Mouse (Mus musculus): Measurements from ENCODE around the gene Uqcr11. TPM values are rescaled to one million over a fixed set of nuclear protein-coding genes. Genes with fewer than 3 reads are reported as not detected.
A peak's percentile ranks its signal among the peaks of the same experiment; 100 is the strongest.

The Uqcr11 gene
- polyA plus RNA-seq, 1 experiment = 1,025 TPM

GRCm38 (mm10) chr10:80372706-80373105 is 33.9 kb downstream of the Uqcr11 start:
- TF ChIP-seq MAX (IDR thresholded peaks at IDR 0.05) = no peak
- TF ChIP-seq CTCF (IDR thresholded peaks at IDR 0.05; ENCODE audit: control insufficient read depth, insufficient read depth, insufficient read length) = no peak
- no peak for TF ChIP-seq MYOD1 (IDR thresholded peaks at IDR 0.05; ENCODE audit: control insufficient read depth, insufficient read length, low read depth)
- TF ChIP-seq MYOG (IDR thresholded peaks at IDR 0.05; ENCODE audit: control insufficient read depth, extremely low read depth, insufficient read length) = no peak
- no peak overlapping the region for H3ac ChIP-seq (ENCODE audit: control insufficient read depth, insufficient read length, low read depth)
- no peaks in the 10 kb centered on the region for H3K27me3 ChIP-seq (ENCODE audit: control insufficient read depth, insufficient read depth, insufficient read length)
- no peaks in the 10 kb centered on the region for H3K36me3 ChIP-seq (ENCODE audit: control insufficient read depth, insufficient read depth)
- no peaks in the 10 kb centered on the region for H3K79me3 ChIP-seq (ENCODE audit: low read depth)
- no peaks in the 10 kb centered on the region for H3K79me2 ChIP-seq (ENCODE audit: control insufficient read depth, insufficient read depth)
- H3K4me3 ChIP-seq (ENCODE audit: insufficient read depth, poor library complexity, severe bottlenecking) = no peak overlapping the region

GRCm38 (mm10) chr10:80371983-80372382 is 34.6 kb downstream of the Uqcr11 start:
- Histone ChIP-seq H3K79me2 (ENCODE audit: control insufficient read depth, insufficient read depth) (no peaks in the 10 kb centered on the region), H3ac (ENCODE audit: control insufficient read depth, insufficient read length, low read depth) (no peak overlapping the region), H3K79me3 (ENCODE audit: low read depth) (no peaks in the 10 kb centered on the region), H3K4me3 (ENCODE audit: insufficient read depth, poor library complexity, severe bottlenecking) (no peak overlapping the region), H3K36me3 (ENCODE audit: control insufficient read depth, insufficient read depth) (no peaks in the 10 kb centered on the region), H3K27me3 (ENCODE audit: control insufficient read depth, insufficient read depth, insufficient read length) (no peaks in the 10 kb centered on the region)
- TF ChIP-seq MYOG (IDR thresholded peaks at IDR 0.05; ENCODE audit: control insufficient read depth, extremely low read depth, insufficient read length) (no peak), CEBPB (IDR thresholded peaks at IDR 0.05; ENCODE audit: low read depth) (no peak), FOSL1 (IDR thresholded peaks at IDR 0.05; ENCODE audit: insufficient read depth, low read length, poor library complexity, severe bottlenecking) (no peak), MYOD1 (IDR thresholded peaks at IDR 0.05; ENCODE audit: control insufficient read depth, insufficient read length, low read depth) (no peak), USF1 (IDR thresholded peaks at IDR 0.05; ENCODE audit: low read depth) (no peak)

- Histone ChIP-seq H3K4me3 (ENCODE audit: insufficient read depth, poor library complexity, severe bottlenecking) (no peak overlapping the region), H3ac (ENCODE audit: control insufficient read depth, insufficient read length, low read depth) (no peak overlapping the region)
These were observed 35.1 kb downstream of the Uqcr11 start for GRCm38 (mm10) chr10:80371411-80371966.

GRCm38 (mm10) chr10:80369995-80370747 is 36.5 kb downstream of the Uqcr11 start:
- no peaks in the 10 kb centered on the region for H3K79me3 ChIP-seq (ENCODE audit: low read depth)
- no peaks in the 10 kb centered on the region for H3K27me3 ChIP-seq (ENCODE audit: control insufficient read depth, insufficient read depth, insufficient read length)
- H3ac ChIP-seq (ENCODE audit: control insufficient read depth, insufficient read length, low read depth) = no peak overlapping the region
- no peaks in the 10 kb centered on the region for H3K79me2 ChIP-seq (ENCODE audit: control insufficient read depth, insufficient read depth)
- TF ChIP-seq FOSL1 (IDR thresholded peaks at IDR 0.05; ENCODE audit: insufficient read depth, low read length, poor library complexity, severe bottlenecking) (no peak), MAX (IDR thresholded peaks at IDR 0.05) (no peak), MYOD1 (IDR thresholded peaks at IDR 0.05; ENCODE audit: control insufficient read depth, insufficient read length, low read depth) (no peak), CTCF (IDR thresholded peaks at IDR 0.05; ENCODE audit: control insufficient read depth, insufficient read depth, insufficient read length) (no peak), USF1 (IDR thresholded peaks at IDR 0.05; ENCODE audit: low read depth) (no peak), CEBPB (IDR thresholded peaks at IDR 0.05; ENCODE audit: low read depth) (no peak), MYOG (IDR thresholded peaks at IDR 0.05; ENCODE audit: control insufficient read depth, extremely low read depth, insufficient read length) (no peak)
- H3K4me3 ChIP-seq (ENCODE audit: insufficient read depth, poor library complexity, severe bottlenecking) = no peak overlapping the region
- no peaks in the 10 kb centered on the region for H3K36me3 ChIP-seq (ENCODE audit: control insufficient read depth, insufficient read depth)

More at GRCm38 (mm10) chr10:80371411-80371966, 35.1 kb downstream of the Uqcr11 start:
- H3K79me3 ChIP-seq (ENCODE audit: low read depth) = no peaks in the 10 kb centered on the region
- no peak for TF ChIP-seq USF1 (IDR thresholded peaks at IDR 0.05; ENCODE audit: low read depth)
- TF ChIP-seq MAX (IDR thresholded peaks at IDR 0.05) = no peak
- TF ChIP-seq CTCF (IDR thresholded peaks at IDR 0.05; ENCODE audit: control insufficient read depth, insufficient read depth, insufficient read length) = no peak
- no peak for TF ChIP-seq MYOG (IDR thresholded peaks at IDR 0.05; ENCODE audit: control insufficient read depth, extremely low read depth, insufficient read length)
- no peak for TF ChIP-seq FOSL1 (IDR thresholded peaks at IDR 0.05; ENCODE audit: insufficient read depth, low read length, poor library complexity, severe bottlenecking)
- TF ChIP-seq CEBPB (IDR thresholded peaks at IDR 0.05; ENCODE audit: low read depth) = no peak
- no peak for TF ChIP-seq MYOD1 (IDR thresholded peaks at IDR 0.05; ENCODE audit: control insufficient read depth, insufficient read length, low read depth)
- no peaks in the 10 kb centered on the region for H3K27me3 ChIP-seq (ENCODE audit: control insufficient read depth, insufficient read depth, insufficient read length)
- H3K79me2 ChIP-seq (ENCODE audit: control insufficient read depth, insufficient read depth) = no peaks in the 10 kb centered on the region
- H3K36me3 ChIP-seq (ENCODE audit: control insufficient read depth, insufficient read depth) = no peaks in the 10 kb centered on the region

GRCm38 (mm10) chr10:80368392-80368791 is 38.2 kb downstream of the Uqcr11 start:
- Histone ChIP-seq H3K4me3 (ENCODE audit: insufficient read depth, poor library complexity, severe bottlenecking) (no peak overlapping the region), H3K79me2 (ENCODE audit: control insufficient read depth, insufficient read depth) (no peaks in the 10 kb centered on the region), H3K27me3 (ENCODE audit: control insufficient read depth, insufficient read depth, insufficient read length) (peaks cover 3% of the 10 kb centered on the region), H3ac (ENCODE audit: control insufficient read depth, insufficient read length, low read depth) (no peak overlapping the region), H3K79me3 (ENCODE audit: low read depth) (no peaks in the 10 kb centered on the region), H3K36me3 (ENCODE audit: control insufficient read depth, insufficient read depth) (no peaks in the 10 kb centered on the region)
- no peak for TF ChIP-seq MYOG (IDR thresholded peaks at IDR 0.05; ENCODE audit: control insufficient read depth, extremely low read depth, insufficient read length)
- TF ChIP-seq MYOD1 (IDR thresholded peaks at IDR 0.05; ENCODE audit: control insufficient read depth, insufficient read length, low read depth) = peak; percentile 7

GRCm38 (mm10) chr10:80367954-80368353 is 38.7 kb downstream of the Uqcr11 start:
- Histone ChIP-seq H3ac (ENCODE audit: control insufficient read depth, insufficient read length, low read depth) (peak overlapping the region; percentile 41), H3K79me3 (ENCODE audit: low read depth) (no peaks in the 10 kb centered on the region), H3K36me3 (ENCODE audit: control insufficient read depth, insufficient read depth) (no peaks in the 10 kb centered on the region), H3K27me3 (ENCODE audit: control insufficient read depth, insufficient read depth, insufficient read length) (peaks cover 3% of the 10 kb centered on the region), H3K4me3 (ENCODE audit: insufficient read depth, poor library complexity, severe bottlenecking) (peak overlapping the region; percentile 28), H3K79me2 (ENCODE audit: control insufficient read depth, insufficient read depth) (no peaks in the 10 kb centered on the region)
- TF ChIP-seq MAX (IDR thresholded peaks at IDR 0.05) = peak; percentile 22
- TF ChIP-seq FOSL1 (IDR thresholded peaks at IDR 0.05; ENCODE audit: insufficient read depth, low read length, poor library complexity, severe bottlenecking) = no peak
- TF ChIP-seq MYOG (IDR thresholded peaks at IDR 0.05; ENCODE audit: control insufficient read depth, extremely low read depth, insufficient read length) = no peak
- TF ChIP-seq CTCF (IDR thresholded peaks at IDR 0.05; ENCODE audit: control insufficient read depth, insufficient read depth, insufficient read length) = no peak
- no peak for TF ChIP-seq USF1 (IDR thresholded peaks at IDR 0.05; ENCODE audit: low read depth)

Data from C2C12 (cell line).